Mouse (Mus musculus): Measurements from ENCODE around the gene Hipk3. TPM values are rescaled to one million over a fixed set of nuclear protein-coding genes. Genes with fewer than 3 reads are reported as not detected.
A peak's percentile ranks its signal among the peaks of the same experiment; 100 is the strongest.

Gene Hipk3
- polyA plus RNA-seq, 1 experiment from 2014 or later = 15.6 TPM

- H3K4me2 ChIP-seq (ENCODE audit: low read depth, low read length) = no peak overlapping the region
- H3K27ac ChIP-seq (ENCODE audit: low read length) = no peak overlapping the region
- H3K27me3 ChIP-seq (ENCODE audit: control insufficient read depth, insufficient read depth, low read depth, low read length) = no peaks in the 10 kb centered on the region
- no peaks in the 10 kb centered on the region for H3K4me1 ChIP-seq (replicated peaks; ENCODE audit: control insufficient read depth, insufficient read depth, low read length)
- H3K9me3 ChIP-seq (ENCODE audit: control insufficient read depth, low read length) = no peaks in the 10 kb centered on the region
- no peak overlapping the region for H3K4me3 ChIP-seq (ENCODE audit: low read length)
- H3K9ac ChIP-seq (ENCODE audit: low read length) = no peak overlapping the region
- H3K36me3 ChIP-seq (ENCODE audit: control insufficient read depth, insufficient read depth, low read length) = no peaks in the 10 kb centered on the region
- 53% methylated on average over 4 of the region's 4 CpGs for WGBS
- ATAC-seq (ENCODE audit: low read depth) = peak; percentile 74; the same call in 1 of the 2 replicates
Measured at GRCm38 (mm10) chr2:104392700-104393312, 101.4 kb downstream of the Hipk3 start.

GRCm38 (mm10) chr2:104389231-104389630 is 105.0 kb downstream of the Hipk3 start:
- Histone ChIP-seq H3K9me3 (ENCODE audit: control insufficient read depth, low read length) (no peaks in the 10 kb centered on the region), H3K4me2 (ENCODE audit: low read depth, low read length) (no peak overlapping the region), H3K27me3 (ENCODE audit: control insufficient read depth, insufficient read depth, low read depth, low read length) (no peaks in the 10 kb centered on the region), H3K27ac (ENCODE audit: low read length) (no peak overlapping the region), H3K9ac (ENCODE audit: low read length) (no peak overlapping the region), H3K36me3 (ENCODE audit: control insufficient read depth, insufficient read depth, low read length) (no peaks in the 10 kb centered on the region), H3K4me3 (ENCODE audit: low read length) (no peak overlapping the region), H3K4me1 (replicated peaks; ENCODE audit: control insufficient read depth, insufficient read depth, low read length) (no peaks in the 10 kb centered on the region)
- WGBS = 87% methylated on average over 11 of the region's 11 CpGs
- no peak for ATAC-seq (ENCODE audit: low read depth)

GRCm38 (mm10) chr2:104385941-104386340 is 108.3 kb downstream of the Hipk3 start:
- no peaks in the 10 kb centered on the region for H3K4me1 ChIP-seq (replicated peaks; ENCODE audit: control insufficient read depth, insufficient read depth, low read length)
- H3K27ac ChIP-seq (ENCODE audit: low read length) = no peak overlapping the region
- no peaks in the 10 kb centered on the region for H3K9me3 ChIP-seq (ENCODE audit: control insufficient read depth, low read length)
- no peak for ATAC-seq (ENCODE audit: low read depth)
- no peak overlapping the region for H3K4me2 ChIP-seq (ENCODE audit: low read depth, low read length)
- H3K4me3 ChIP-seq (ENCODE audit: low read length) = no peak overlapping the region
- H3K36me3 ChIP-seq (ENCODE audit: control insufficient read depth, insufficient read depth, low read length) = no peaks in the 10 kb centered on the region
- H3K27me3 ChIP-seq (ENCODE audit: control insufficient read depth, insufficient read depth, low read depth, low read length) = no peaks in the 10 kb centered on the region
- H3K9ac ChIP-seq (ENCODE audit: low read length) = no peak overlapping the region
- 74% methylated on average over 2 of the region's 2 CpGs for WGBS

- H3K4me1 ChIP-seq (replicated peaks; ENCODE audit: control insufficient read depth, insufficient read depth, low read length) = no peaks in the 10 kb centered on the region
- no peaks in the 10 kb centered on the region for H3K9me3 ChIP-seq (ENCODE audit: control insufficient read depth, low read length)
- no peak overlapping the region for H3K27ac ChIP-seq (ENCODE audit: low read length)
- no peak overlapping the region for H3K9ac ChIP-seq (ENCODE audit: low read length)
- no peaks in the 10 kb centered on the region for H3K27me3 ChIP-seq (ENCODE audit: control insufficient read depth, insufficient read depth, low read depth, low read length)
- H3K4me3 ChIP-seq (ENCODE audit: low read length) = no peak overlapping the region
- WGBS = 75% methylated on average over 4 of the region's 4 CpGs
- H3K4me2 ChIP-seq (ENCODE audit: low read depth, low read length) = no peak overlapping the region
- no peak for ATAC-seq (ENCODE audit: low read depth)
- H3K36me3 ChIP-seq (ENCODE audit: control insufficient read depth, insufficient read depth, low read length) = no peaks in the 10 kb centered on the region
Measured at GRCm38 (mm10) chr2:104383589-104383988, 110.7 kb downstream of the Hipk3 start.

GRCm38 (mm10) chr2:104382813-104383212 is 111.4 kb downstream of the Hipk3 start:
- 57% methylated on average over 6 of the region's 6 CpGs for WGBS
- Histone ChIP-seq H3K4me1 (replicated peaks; ENCODE audit: control insufficient read depth, insufficient read depth, low read length) (no peaks in the 10 kb centered on the region), H3K9me3 (ENCODE audit: control insufficient read depth, low read length) (no peaks in the 10 kb centered on the region), H3K27me3 (ENCODE audit: control insufficient read depth, insufficient read depth, low read depth, low read length) (no peaks in the 10 kb centered on the region), H3K36me3 (ENCODE audit: control insufficient read depth, insufficient read depth, low read length) (no peaks in the 10 kb centered on the region), H3K4me3 (ENCODE audit: low read length) (no peak overlapping the region), H3K27ac (ENCODE audit: low read length) (no peak overlapping the region), H3K4me2 (ENCODE audit: low read depth, low read length) (no peak overlapping the region), H3K9ac (ENCODE audit: low read length) (no peak overlapping the region)
- no peak for ATAC-seq (ENCODE audit: low read depth)

GRCm38 (mm10) chr2:104379304-104379703 is 114.9 kb downstream of the Hipk3 start:
- H3K4me1 ChIP-seq (replicated peaks; ENCODE audit: control insufficient read depth, insufficient read depth, low read length) = no peaks in the 10 kb centered on the region
- no peak overlapping the region for H3K27ac ChIP-seq (ENCODE audit: low read length)
- H3K9ac ChIP-seq (ENCODE audit: low read length) = no peak overlapping the region
- no peaks in the 10 kb centered on the region for H3K27me3 ChIP-seq (ENCODE audit: control insufficient read depth, insufficient read depth, low read depth, low read length)
- no peaks in the 10 kb centered on the region for H3K36me3 ChIP-seq (ENCODE audit: control insufficient read depth, insufficient read depth, low read length)
- no peak overlapping the region for H3K4me3 ChIP-seq (ENCODE audit: low read length)
- no peaks in the 10 kb centered on the region for H3K9me3 ChIP-seq (ENCODE audit: control insufficient read depth, low read length)
- 19% methylated on average over 7 of the region's 7 CpGs for WGBS
- H3K4me2 ChIP-seq (ENCODE audit: low read depth, low read length) = no peak overlapping the region
- ATAC-seq (ENCODE audit: low read depth) = no peak

- H3K9me3 ChIP-seq (ENCODE audit: control insufficient read depth, low read length) = no peaks in the 10 kb centered on the region
- no peak overlapping the region for H3K27ac ChIP-seq (ENCODE audit: low read length)
- H3K4me2 ChIP-seq (ENCODE audit: low read depth, low read length) = no peak overlapping the region
- H3K4me1 ChIP-seq (replicated peaks; ENCODE audit: control insufficient read depth, insufficient read depth, low read length) = no peaks in the 10 kb centered on the region
- 28% methylated on average over 3 of the region's 3 CpGs for WGBS
- no peak overlapping the region for H3K4me3 ChIP-seq (ENCODE audit: low read length)
- no peaks in the 10 kb centered on the region for H3K27me3 ChIP-seq (ENCODE audit: control insufficient read depth, insufficient read depth, low read depth, low read length)
- no peak overlapping the region for H3K9ac ChIP-seq (ENCODE audit: low read length)
- no peak for ATAC-seq (ENCODE audit: low read depth)
- H3K36me3 ChIP-seq (ENCODE audit: control insufficient read depth, insufficient read depth, low read length) = no peaks in the 10 kb centered on the region
Measured at GRCm38 (mm10) chr2:104378791-104379190, 115.5 kb downstream of the Hipk3 start.

GRCm38 (mm10) chr2:104377990-104378389 is 116.3 kb downstream of the Hipk3 start:
- no peaks in the 10 kb centered on the region for H3K36me3 ChIP-seq (ENCODE audit: control insufficient read depth, insufficient read depth, low read length)
- WGBS = 49% methylated on average over 2 of the region's 2 CpGs

More at GRCm38 (mm10) chr2:104377990-104378389, 116.3 kb downstream of the Hipk3 start:
- Histone ChIP-seq H3K4me3 (ENCODE audit: low read length) (no peak overlapping the region), H3K27ac (ENCODE audit: low read length) (no peak overlapping the region), H3K9ac (ENCODE audit: low read length) (no peak overlapping the region), H3K27me3 (ENCODE audit: control insufficient read depth, insufficient read depth, low read depth, low read length) (no peaks in the 10 kb centered on the region), H3K4me1 (replicated peaks; ENCODE audit: control insufficient read depth, insufficient read depth, low read length) (no peaks in the 10 kb centered on the region), H3K9me3 (ENCODE audit: control insufficient read depth, low read length) (no peaks in the 10 kb centered on the region), H3K4me2 (ENCODE audit: low read depth, low read length) (no peak overlapping the region)
- ATAC-seq (ENCODE audit: low read depth) = peak; percentile 51; the same call in 1 of the 2 replicates

All from lung, embryonic 16.5 days (tissue).